Mouse (Mus musculus): ENCODE results near the gene Lrmp. TPM values are rescaled to one million over a fixed set of nuclear protein-coding genes. Genes with fewer than 3 reads are reported as not detected.

Gene Lrmp
- 1 to 10 TPM; 3.8 to 6.1 TPM for total RNA-seq (2021)
- long read RNA-seq, experiment 1, partial matches to known transcripts: 0 of 4 reads
- long read RNA-seq, experiment 1, other reads (novel, unspliced or antisense): 3 of 4 reads
- long read RNA-seq, experiment 2, partial matches to known transcripts: 0 of 1 reads
- long read RNA-seq, experiment 2, other reads (novel, unspliced or antisense): 1 of 1 reads

DNA sequence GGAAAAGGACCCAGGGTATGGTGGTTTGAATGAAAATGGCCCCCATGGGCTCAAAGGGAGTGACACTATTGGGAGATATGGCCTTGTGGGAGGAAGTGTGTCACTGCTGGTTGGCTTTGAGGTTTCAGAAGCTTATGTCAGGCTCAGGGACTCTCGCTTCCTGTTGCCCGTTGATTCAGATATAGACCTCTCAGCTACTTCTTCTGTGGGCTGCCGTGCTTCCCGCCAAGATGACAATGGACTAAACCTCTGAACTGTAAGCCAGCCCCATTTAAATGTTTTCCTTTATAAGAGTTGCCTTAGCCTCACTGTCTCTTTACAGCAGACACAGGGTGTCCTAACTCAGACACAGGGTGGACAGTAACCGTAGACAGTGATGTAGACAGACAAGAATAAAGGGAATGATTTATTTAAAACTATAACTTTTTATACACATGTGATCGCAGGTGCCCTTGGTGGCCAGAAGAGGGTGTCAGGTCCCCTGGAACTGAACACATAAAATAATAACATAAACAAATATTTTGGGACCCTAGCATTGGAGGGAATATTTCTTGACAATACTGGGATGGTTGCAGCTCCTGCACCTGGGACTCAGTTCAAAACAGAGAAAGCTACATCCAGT lies at the start of gene Lrmp:
Gene Lrmp, plus strand, starts transcription at position 178 of the 622 bp plus-strand sequence.
- Histone ChIP-seq H3K27ac (no peak within 1 kb of the TSS), H3K4me3 (no peak within 1 kb of the TSS)
- peak; percentile 32 for TF ChIP-seq CTCF (conservative IDR thresholded peaks at IDR 0.05)
- no peak for DNase-seq (ENCODE audit: low spot score in 2 of 2)

DNA sequence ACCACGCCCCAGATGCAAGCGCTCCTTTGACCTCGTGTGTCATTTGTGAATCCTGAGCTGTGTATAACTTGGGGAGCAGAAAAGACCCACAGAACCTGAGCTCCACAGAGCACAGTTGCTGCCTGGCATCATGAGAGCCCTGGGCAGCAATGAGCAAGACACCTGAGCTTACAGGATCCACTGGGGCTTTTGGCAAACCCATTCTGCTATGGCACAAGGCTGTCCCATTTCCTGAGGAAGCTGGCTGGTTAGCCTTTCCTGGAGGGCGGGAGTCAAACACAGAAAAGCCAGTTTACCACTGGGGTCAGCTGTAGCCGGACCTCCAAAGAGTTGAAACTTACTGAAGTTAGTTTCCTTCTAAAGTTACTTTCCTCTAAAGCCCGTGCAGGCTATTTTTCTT lies 49.0 kb upstream of the Lrmp start:
- TF ChIP-seq CTCF (conservative IDR thresholded peaks at IDR 0.05): no peak
- H3K27ac ChIP-seq: no peak overlapping the region
- no peak overlapping the region for H3K4me3 ChIP-seq
- no peak for DNase-seq (ENCODE audit: low spot score in 2 of 2)

DNA sequence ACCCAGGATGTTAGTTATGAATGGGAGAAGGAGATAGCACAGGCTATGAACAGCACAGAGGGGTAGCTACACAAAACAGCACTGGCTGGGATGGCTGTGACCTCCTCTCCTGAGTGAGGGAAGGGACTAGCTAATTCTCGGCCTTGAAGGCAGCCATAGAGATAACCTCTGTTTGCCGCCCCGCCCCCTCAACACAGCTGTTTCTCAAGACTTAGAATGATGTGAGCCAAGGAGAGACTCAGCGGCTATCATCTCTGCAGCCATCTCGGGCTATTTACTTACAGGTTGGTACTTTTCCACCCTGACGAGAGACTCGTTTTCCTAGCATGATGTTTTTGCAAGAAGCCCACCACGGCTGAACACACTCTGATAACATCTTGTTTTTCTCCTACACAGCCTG lies 47.8 kb upstream of the Lrmp start:
- H3K27ac ChIP-seq: no peak overlapping the region
- no peak for DNase-seq (ENCODE audit: low spot score in 2 of 2)
- no peak for TF ChIP-seq CTCF (conservative IDR thresholded peaks at IDR 0.05)
- no peak overlapping the region for H3K4me3 ChIP-seq

DNA sequence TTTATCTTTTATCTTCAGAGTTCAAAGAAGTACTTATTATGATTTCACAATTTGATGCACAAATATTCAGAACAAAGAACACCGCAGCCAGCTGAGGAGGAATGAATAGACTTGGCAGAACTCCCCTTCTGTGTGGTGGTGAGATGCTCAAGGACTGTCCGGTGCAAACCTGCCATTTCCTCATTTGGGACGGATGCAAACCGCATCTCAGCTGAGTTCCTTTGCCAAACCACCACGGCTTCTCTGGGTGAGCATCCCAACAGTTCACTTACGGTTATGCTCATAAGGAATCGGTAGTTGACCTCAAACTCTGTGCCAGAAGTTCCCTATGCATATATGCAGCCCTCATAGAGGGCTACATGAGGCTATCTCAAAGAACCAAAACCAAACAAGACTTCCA lies 46.1 kb upstream of the Lrmp start:
- H3K4me3 ChIP-seq: no peak overlapping the region
- no peak for TF ChIP-seq CTCF (conservative IDR thresholded peaks at IDR 0.05)
- DNase-seq (ENCODE audit: low spot score in 2 of 2): no peak
- no peak overlapping the region for H3K27ac ChIP-seq

DNA sequence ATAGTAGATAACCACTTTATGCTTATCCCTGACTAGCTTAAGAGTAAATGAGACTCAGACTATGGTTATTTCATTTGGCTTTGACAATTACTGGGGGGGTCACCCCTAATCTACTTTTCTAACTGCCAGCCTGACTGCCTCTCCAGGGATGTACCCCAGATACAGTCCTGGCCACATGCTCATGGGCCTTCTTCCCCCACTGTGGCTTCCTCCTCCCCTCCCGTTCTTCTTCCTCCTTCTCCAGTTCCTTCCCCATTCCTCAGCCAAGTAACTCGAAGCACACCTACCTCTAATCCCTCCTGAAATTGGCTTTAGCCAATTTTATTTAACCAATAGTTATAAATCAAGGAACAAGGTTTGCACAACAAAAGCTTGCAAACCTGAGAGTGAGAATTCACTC lies 45.5 kb upstream of the Lrmp start:
- no peak overlapping the region for H3K27ac ChIP-seq
- no peak overlapping the region for H3K4me3 ChIP-seq
- TF ChIP-seq CTCF (conservative IDR thresholded peaks at IDR 0.05): no peak
- no peak for DNase-seq (ENCODE audit: low spot score in 2 of 2)

DNA sequence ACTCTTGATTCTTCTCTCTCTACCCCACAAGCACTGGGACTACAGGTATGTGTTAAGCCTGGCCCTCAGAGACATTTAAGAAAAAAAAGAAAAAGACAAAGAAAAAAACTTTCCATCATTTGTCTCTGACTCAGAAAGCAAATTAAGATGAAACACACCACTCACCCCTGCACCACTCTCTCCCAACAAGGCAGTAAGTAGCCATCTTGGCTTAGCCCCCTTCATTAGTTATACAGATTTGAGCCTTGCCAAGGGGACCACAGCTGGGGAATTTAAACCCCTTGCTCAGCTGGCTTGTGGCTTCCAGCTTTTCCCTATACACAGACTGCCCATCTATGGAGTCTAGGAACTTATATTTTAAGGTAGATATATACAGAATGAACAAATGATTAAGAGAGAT lies 41.0 kb upstream of the Lrmp start:
- no peak overlapping the region for H3K27ac ChIP-seq
- TF ChIP-seq CTCF (conservative IDR thresholded peaks at IDR 0.05): no peak
- no peak overlapping the region; the same call in 1 of the 2 replicates for H3K4me3 ChIP-seq
- no peak for DNase-seq (ENCODE audit: low spot score in 2 of 2)

DNA sequence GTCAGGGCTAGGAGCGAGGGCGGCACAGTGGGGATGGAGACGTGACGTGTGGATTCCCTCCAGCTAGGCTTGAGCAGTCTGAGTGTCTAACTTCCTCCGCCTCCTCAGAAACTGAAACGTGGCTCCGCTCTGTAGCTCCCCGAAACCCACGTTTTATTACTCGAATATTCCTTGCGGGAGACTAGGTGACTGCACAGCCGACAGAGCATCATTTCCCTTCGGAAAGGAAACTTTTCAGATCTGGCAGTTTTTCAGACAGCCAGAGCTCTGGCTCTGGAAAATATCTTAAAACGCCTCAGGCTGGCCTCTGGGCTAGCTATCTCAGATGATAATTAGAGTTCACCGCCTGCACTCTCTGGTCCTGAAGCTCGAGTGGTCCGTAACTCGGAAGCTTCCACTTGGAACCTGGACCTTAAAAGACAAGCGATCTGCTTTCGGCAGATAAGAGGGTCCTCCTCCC lies 40.3 kb upstream of the Lrmp start:
- TF ChIP-seq CTCF (conservative IDR thresholded peaks at IDR 0.05): no peak
- peak overlapping the region; percentile 59 for H3K4me3 ChIP-seq
- H3K27ac ChIP-seq: no peak overlapping the region
- DNase-seq (ENCODE audit: low spot score in 2 of 2): peak; percentile 16 to 51

DNA sequence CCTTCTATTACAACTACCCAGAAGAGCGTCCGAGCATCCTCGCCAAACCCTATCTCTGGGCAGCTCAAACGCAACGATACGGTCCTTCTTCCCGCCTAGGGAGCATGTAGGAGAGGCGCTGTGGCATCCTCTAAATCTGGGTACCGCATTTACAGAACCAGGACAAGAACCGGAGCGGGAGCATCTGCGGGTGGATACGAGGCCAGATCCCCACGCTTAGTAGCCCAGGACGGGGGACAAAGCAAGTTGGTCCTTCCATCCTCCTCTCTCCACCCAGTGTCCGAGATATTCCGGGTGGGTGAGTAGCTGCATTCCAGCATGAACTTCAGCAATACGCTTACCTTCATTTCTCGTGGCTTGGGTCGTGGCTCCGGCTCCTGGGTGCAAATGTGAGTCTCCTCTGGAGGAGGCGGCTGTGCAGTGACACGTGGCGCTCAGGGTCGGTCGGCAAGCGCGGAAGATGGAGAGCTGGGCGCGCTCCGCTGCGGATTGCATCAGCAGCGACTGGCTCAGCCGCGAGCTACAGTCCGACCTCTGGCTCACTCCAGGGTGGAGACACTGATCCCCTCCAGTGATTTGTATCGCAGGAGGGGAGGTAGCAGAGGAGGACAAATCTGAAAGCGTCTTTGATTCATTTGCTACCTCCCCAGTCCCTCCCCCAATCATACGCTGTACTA lies 39.8 kb upstream of the Lrmp start, which contains the start of gene Bcat1:
Gene Bcat1, minus strand, starts transcription at position 637 of the 677 bp plus-strand sequence.
- H3K4me3 ChIP-seq: peak within 1 kb of the TSS; percentile 59
- H3K27ac ChIP-seq: no peak within 1 kb of the TSS
- no peak for TF ChIP-seq CTCF (conservative IDR thresholded peaks at IDR 0.05)
- peak; percentile 6 to 16 for DNase-seq (ENCODE audit: low spot score in 2 of 2)

DNA sequence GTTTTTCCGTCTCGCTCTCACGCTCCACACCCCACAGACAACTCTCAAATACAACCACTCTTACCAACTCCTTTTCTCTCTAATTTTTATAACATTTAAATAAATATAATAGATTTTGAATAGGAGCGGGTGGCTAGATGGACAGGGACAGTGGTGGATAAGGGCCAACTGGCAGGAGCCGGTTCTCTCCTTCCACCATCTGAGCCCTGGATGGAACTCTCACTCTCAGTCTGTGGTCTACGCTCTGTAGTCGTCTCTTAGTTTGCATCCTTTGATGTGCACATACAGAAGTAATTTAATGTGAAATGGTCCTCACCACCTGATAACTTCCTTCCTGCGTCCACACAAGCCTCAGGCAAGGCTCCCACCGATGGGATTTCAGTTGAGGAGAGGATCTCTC lies 39.2 kb upstream of the Lrmp start:
- H3K4me3 ChIP-seq: peak overlapping the region; percentile 59

DNA sequence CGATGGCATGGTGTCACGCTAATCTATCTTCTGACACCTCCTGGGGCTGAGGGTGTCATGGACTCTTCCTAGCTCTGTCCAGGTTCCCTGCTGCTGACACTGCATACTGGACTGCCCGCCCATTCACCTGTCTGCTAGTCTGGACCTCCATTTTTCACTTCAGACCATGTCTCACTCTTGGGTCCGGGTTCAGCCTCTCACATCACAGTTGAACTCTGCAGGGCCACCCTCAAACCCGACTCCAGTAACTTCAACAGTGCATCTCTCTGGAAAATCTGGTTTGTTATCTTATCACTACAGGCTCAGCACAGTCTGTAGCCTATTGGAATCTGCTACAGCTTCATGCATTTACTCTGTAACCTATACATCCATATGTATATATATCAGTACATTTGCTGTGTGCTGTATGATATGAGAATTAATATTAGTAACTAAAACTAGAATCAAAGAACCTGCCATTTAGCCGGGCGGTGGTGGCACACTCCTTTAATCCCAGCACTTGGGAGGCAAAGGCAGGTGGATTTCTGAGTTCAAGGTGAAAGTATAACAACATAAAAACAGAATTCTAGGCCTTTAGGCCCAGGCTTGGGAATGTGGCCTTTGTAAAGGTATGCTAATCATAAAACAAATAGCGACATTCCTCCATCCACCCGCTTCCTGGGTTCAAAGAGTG lies 36.2 kb upstream of the Lrmp start:
- Histone ChIP-seq H3K27ac (no peak overlapping the region), H3K4me3 (no peak overlapping the region)
- TF ChIP-seq CTCF (conservative IDR thresholded peaks at IDR 0.05): no peak
- DNase-seq (ENCODE audit: low spot score in 2 of 2): no peak

More for the DNA sequence above, 39.2 kb upstream of the Lrmp start:
- no peak for TF ChIP-seq CTCF (conservative IDR thresholded peaks at IDR 0.05)
- no peak overlapping the region for H3K27ac ChIP-seq
- DNase-seq (ENCODE audit: low spot score in 2 of 2): no peak

DNA sequence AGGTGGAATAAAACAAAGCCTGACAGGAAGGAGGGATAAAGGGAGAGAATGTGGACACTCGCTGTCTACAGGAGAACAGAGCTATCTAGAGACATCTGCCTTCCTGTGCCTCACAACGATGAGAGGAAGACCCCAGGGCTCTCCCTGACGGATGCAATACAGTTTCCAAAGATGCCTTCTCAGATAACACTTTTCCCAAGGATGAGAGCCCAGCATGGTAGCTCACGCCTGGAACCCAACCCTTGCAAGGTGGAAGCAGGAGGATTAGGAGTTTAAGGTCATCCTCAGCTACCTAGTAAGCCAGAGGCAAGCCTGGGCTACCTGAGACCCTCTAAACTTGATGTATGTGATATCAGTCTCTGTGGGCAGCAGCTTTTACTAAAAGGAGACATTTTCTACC lies 33.7 kb upstream of the Lrmp start:
- DNase-seq (ENCODE audit: low spot score in 2 of 2): no peak
- TF ChIP-seq CTCF (conservative IDR thresholded peaks at IDR 0.05): no peak
- Histone ChIP-seq H3K27ac (no peak overlapping the region), H3K4me3 (no peak overlapping the region)

DNA sequence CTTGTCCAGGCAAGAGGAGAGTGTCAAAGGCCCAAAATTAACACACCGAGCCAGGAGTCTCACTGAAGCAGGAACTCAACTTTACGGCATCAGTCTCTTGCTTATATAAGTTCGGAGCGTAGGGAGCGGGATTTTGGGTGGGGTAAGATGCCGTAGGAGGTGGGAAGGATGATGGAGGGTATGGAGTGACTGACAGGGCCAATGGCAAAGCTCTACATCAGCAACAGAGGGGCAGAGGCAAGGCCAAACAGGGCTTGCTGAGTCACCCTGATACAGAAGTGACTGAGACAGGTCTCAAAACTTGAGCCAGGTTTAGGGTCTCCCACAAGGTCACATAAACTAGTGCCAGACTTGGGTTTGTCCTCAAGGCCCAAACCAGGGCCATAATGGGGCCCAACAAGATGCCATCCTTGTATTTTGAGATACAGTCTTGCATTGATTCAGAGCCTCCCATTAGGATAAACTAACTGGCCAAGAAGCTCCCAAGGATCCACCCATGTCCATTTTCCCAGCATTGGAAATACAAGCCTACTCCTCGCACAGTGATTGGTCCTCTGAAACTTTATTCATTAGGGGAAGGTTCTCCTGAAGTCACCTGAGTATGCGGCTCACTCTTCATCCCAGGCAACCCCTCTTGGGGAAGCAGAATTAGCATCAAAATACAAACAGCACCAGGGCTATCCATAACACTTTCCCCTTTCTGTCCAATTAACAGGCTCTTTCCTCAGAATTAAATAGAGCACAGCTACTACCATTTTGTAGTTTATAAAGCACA lies 30.9 kb upstream of the Lrmp start:
- no peak for DNase-seq (ENCODE audit: low spot score in 2 of 2)
- no peak for TF ChIP-seq CTCF (conservative IDR thresholded peaks at IDR 0.05)

More for the DNA sequence above, 30.9 kb upstream of the Lrmp start:
- Histone ChIP-seq H3K27ac (no peak overlapping the region), H3K4me3 (no peak overlapping the region)

Measured in layer of hippocampus, adult 2 months (tissue).